Mouse (Mus musculus) urinary bladder, postnatal 36 days (tissue): ENCODE measurements at regions not wholly inside any gene's neighbourhood (a gene's known extent, or its start where the extent isn't known, plus 50 kb on each side); places are given as distances from the start of the nearest gene placed in this dataset.

ENCODE experiments used
- DNase-seq, 2 experiments: peaks; one replicate each; pipeline ENCODE4 v3.0.0; 2022; ENCODE audit warnings: low spot score in 2 of 2, mixed read lengths in 1 of 2

GRCm38 (mm10) chr15:52570256-52570655, 1314.5 kb upstream of the Gm7489 start:
- DNase-seq = no peak

- DNase-seq = no peak
Measured at GRCm38 (mm10) chr15:52577614-52578013, 1307.1 kb upstream of the Gm7489 start.

GRCm38 (mm10) chr15:52589391-52589790, 1295.3 kb upstream of the Gm7489 start:
- DNase-seq = no peak

- no peak for DNase-seq
Measured at GRCm38 (mm10) chr15:52599511-52599910, 1285.2 kb upstream of the Gm7489 start.

GRCm38 (mm10) chr15:52599957-52600356, 1284.7 kb upstream of the Gm7489 start:
- no peak for DNase-seq

- DNase-seq = no peak
Measured at GRCm38 (mm10) chr15:52639790-52640189, 1244.9 kb upstream of the Gm7489 start.

GRCm38 (mm10) chr15:52645961-52646360, 1238.7 kb upstream of the Gm7489 start:
- no peak for DNase-seq

- DNase-seq = no peak
Measured at GRCm38 (mm10) chr15:52657916-52658315, 1226.8 kb upstream of the Gm7489 start.
